Mouse (Mus musculus): ENCODE data around the gene Casq2.

The Casq2 gene

DNA sequence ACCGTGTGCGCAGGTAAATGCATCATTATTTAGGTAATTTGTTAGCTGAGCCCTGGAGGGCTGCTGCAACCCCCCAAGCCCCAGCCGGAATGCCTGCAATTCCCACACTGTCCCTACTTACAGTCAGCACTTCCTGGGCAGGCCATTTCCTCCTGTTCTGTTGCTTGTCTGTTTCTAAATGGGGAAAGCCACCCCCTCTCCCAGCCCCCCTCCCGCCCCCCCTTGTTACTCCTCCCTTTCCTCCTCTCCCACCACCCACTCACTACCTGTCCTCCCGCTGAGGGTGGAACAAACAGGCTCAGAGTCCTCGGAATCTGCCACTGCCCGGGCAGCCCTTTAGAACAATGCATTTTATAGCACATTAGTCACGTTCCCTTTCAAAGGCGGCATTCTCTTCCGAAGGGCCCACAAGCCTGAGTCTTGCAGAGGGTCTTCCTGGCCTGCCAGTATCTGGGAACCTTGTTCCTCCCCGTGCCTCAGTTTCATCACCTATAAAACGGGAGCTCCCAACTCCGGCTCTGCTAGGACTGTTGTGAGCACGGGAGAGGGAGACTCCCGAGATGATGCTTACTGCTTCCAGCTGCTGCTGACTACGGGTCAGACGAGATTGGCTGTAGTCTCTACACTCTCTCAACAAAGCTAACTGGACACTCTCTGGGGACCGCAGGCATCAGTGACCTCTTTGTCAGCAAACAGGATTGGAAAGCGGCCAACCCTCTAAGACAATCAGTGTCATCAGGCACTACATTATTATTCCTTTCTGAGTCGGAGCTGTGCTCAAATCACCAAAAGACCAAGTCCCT is 107.5 kb downstream of the Casq2 start:
- peak; percentile 68 for DNase-seq (ENCODE audit: low spot score)

DNA sequence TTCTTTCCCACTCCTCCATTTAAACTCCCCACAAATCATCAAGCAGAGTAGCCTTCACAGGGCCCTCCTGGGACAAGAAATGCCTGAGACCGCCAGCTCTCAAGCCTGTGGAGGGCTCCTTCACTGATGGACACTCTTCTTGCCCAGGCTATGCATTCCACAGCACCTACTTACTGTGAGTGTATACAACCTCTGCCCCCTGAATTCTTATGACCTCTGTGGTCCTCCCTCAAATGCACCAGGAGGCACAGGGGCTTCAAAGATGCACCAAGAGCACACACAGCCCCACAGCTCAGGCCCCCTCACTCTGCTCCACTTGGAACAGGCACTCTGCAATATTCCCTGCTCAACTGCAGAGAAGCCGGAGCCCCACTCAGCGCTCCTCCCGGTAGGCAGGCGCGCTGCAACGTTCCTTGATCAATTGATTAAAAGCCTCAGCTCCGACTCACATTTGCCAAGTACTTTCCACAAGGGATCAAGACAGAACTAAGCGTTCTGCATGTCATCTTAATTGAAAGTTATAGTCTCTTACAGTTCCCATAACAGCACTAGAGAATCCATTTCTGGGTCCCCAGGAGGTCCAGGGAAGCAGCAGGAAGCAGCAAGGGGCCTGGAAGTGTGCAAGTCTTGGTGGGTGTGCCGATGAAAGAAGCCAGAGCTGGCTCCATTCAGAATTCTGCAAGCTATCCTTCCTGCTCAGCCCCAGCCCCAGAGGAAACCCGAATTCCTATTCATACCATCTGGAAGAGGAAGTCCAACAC is 108.3 kb downstream of the Casq2 start:
- DNase-seq (ENCODE audit: low spot score), result peak; percentile 66

DNA sequence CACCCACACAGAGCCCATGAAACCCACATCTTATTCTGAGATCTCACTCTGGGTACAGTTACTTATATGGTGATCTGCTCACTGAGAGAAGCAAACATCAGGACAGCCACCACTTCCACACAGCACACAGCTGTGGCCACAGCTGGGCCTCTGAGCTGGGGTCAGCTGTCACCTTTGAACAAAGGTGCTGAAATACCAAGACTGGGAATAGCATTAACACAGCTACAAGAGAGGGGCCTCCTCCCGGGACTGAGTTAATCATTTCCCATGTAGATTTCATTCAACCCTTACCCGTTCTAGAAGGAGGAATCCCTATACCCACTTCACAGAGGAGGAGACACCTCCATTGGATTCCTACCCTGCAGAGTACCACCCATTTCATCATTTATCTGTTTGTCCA is 109.5 kb downstream of the Casq2 start:
- DNase-seq (ENCODE audit: low spot score), result no peak

All from embryo, embryonic 10.5 days (tissue).